34 mouse cellular contexts compared by ENCODE assay signal in the genomic region with DNA sequence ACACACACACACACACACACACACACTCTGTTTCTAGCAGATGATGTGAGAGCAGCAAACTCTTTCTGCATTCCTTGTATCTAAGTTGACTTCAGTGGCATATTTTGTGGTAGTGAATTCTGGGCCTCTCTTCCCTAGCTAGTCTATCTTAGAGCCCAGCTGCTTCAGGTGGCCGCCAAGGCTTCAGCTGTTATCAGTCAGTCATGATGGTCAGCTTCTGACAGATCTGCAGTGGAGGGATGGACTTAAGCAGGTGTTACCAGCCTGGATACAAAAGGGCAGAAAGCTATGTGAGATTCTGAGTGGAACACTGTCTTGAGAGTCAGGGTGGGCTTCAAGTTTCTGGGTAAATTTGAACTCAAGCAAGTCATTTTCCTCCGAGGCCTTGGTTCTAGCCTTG.
"Had no signal": no experiment of that assay in that cellular context is flagged by ENCODE, and none has a peak within 500 bp of the region (broad histone marks: within the 10 kb centered on the region; RNA-seq: fewer than 3 reads in every experiment).

No protein-coding gene starts in this region.

- ATAC-seq: hindbrain, embryonic 16.5 days; hindbrain, postnatal 0 days; inflammation-experienced regulatory T-cells, adult 6 months; intestine, embryonic 15.5 days; intestine, embryonic 16.5 days; intestine, postnatal 0 days had no signal

- H3K36me3 ChIP-seq: heart, embryonic 12.5 days; heart, embryonic 13.5 days; heart, embryonic 15.5 days; hindbrain, embryonic 10.5 days; hindbrain, embryonic 12.5 days; hindbrain, embryonic 13.5 days; hindbrain, embryonic 15.5 days; intestine, embryonic 15.5 days; kidney, embryonic 15.5 days had no signal

- DNase-seq: heart, postnatal 10 days; heart, postnatal 36 days; heart, postnatal 4 days; kidney, adult 11 months; kidney, adult 18-20 months; kidney, adult 2 months; kidney, adult 8-10 months; kidney, adult 9 months; kidney, postnatal 10 days; kidney, postnatal 14 days; kidney, postnatal 25 days; kidney, postnatal 36 days; kidney, postnatal 4 days; layer of hippocampus, adult 9-11 months; layer of hippocampus, postnatal 36 days had no signal

- H3K4me2 ChIP-seq: heart, embryonic 11.5 days; heart, embryonic 12.5 days; heart, embryonic 13.5 days; heart, embryonic 15.5 days; hindbrain, embryonic 12.5 days; hindbrain, embryonic 13.5 days; hindbrain, embryonic 14.5 days; hindbrain, embryonic 15.5 days; intestine, embryonic 15.5 days; kidney, embryonic 15.5 days had no signal

- H3K9me3 ChIP-seq: heart, embryonic 12.5 days; heart, embryonic 13.5 days; heart, embryonic 15.5 days; hindbrain, embryonic 10.5 days; hindbrain, embryonic 12.5 days; hindbrain, embryonic 13.5 days; hindbrain, embryonic 15.5 days; intestine, embryonic 15.5 days; kidney, embryonic 15.5 days had no signal

- H3K9ac ChIP-seq: heart, embryonic 12.5 days; heart, embryonic 13.5 days; heart, embryonic 15.5 days; hindbrain, embryonic 12.5 days; hindbrain, embryonic 13.5 days; hindbrain, embryonic 14.5 days; hindbrain, embryonic 15.5 days; intestine, embryonic 15.5 days; kidney, embryonic 15.5 days had no signal

- H3K27ac ChIP-seq: heart, embryonic 13.5 days; hindbrain, embryonic 10.5 days; hindbrain, embryonic 12.5 days; hindbrain, embryonic 13.5 days; hindbrain, embryonic 14.5 days; hindbrain, embryonic 15.5 days; hindbrain, postnatal 0 days; intestine, embryonic 15.5 days; kidney, postnatal 0 days; layer of hippocampus, adult 2 months; left cerebral cortex, adult 2 months had no signal

- H3K4me3 ChIP-seq: heart, embryonic 12.5 days; heart, embryonic 13.5 days; heart, embryonic 15.5 days; hindbrain, embryonic 10.5 days; hindbrain, embryonic 12.5 days; hindbrain, embryonic 13.5 days; hindbrain, embryonic 15.5 days; intestine, embryonic 15.5 days; kidney, embryonic 15.5 days; layer of hippocampus, adult 2 months; left cerebral cortex, adult 2 months had no signal

- H3K27me3 ChIP-seq: heart, embryonic 12.5 days; heart, embryonic 13.5 days; heart, embryonic 15.5 days; hindbrain, embryonic 12.5 days; hindbrain, embryonic 13.5 days; hindbrain, embryonic 15.5 days; intestine, embryonic 15.5 days; kidney, embryonic 15.5 days had no signal
